Comparison of ENCODE assay signal across 8 mouse cellular contexts in the genomic region with DNA sequence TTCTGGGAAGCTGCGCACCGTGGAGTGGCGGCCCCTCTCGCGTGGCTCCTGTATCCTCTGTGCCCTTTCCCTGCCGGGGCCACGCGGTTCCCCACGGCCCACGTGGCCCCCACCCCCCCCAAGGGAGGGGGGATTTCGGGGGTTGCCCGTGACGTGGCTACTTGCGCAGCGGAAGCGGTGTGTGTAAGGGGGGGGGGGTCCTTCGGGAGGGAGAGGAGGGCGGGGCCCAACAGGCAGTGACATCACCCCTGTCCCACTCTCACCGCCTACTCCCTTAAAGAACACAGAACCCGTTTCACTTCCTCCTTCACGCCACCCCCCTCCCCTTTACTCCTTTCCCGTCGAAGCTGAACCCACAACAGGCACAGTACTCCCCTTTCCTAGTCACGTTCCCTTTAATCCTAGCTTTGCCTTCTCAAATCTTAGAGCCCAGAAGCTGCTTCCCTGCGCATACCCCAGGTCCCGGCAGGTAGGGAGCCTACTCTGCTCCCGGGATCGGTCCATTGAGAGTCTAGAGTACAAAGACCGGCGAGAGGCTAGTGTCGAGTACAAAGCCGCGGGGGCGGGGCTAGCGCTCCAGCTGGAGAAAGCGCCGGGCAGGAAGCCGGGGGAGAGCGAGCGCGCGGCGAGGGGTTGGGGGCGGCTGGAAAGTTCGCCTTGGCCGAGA. TPM values are rescaled to one million over a fixed set of nuclear protein-coding genes. Genes with fewer than 3 reads are reported as not detected.
DNase-seq lines count a peak whose midpoint lies in the region; ATAC-seq and TF ChIP-seq lines count a peak whose summit lies in the region.

No protein-coding gene starts in this region.

- peak overlapping the region; percentile 98 for H3K4me3 ChIP-seq in bone marrow, adult 2 months (replicated peaks; ENCODE audit: control insufficient read depth, low read depth, low read length)
- H3K4me3 ChIP-seq in forebrain, embryonic 11.5 days (ENCODE audit: low read depth, low read length), result peak overlapping the region; percentile 81
- peak overlapping the region; percentile 89 for H3K4me3 ChIP-seq in heart, postnatal 0 days (ENCODE audit: low read depth, low read length)
- H3K4me3 ChIP-seq in lung, adult 2 months (replicated peaks; ENCODE audit: extremely low read depth, low read depth, low read length), result peak overlapping the region; percentile 90
- peak overlapping the region; percentile 83 for H3K4me3 ChIP-seq in neural tube, embryonic 14.5 days (ENCODE audit: low read depth, low read length)

- no peak for TF ChIP-seq CTCF in bone marrow, adult 2 months (IDR thresholded peaks at IDR 0.05; ENCODE audit: control insufficient read depth, insufficient read depth, low read length)
- TF ChIP-seq CTCF in heart, postnatal 0 days (IDR thresholded peaks at IDR 0.05; ENCODE audit: low read depth), result no peak
- TF ChIP-seq CTCF in lung, adult 2 months (IDR thresholded peaks at IDR 0.05; ENCODE audit: insufficient read depth, low read length), result no peak

- H3K4me1 ChIP-seq in bone marrow, adult 2 months (ENCODE audit: control insufficient read depth, insufficient read depth, low read length), result peaks cover 5% of the 10 kb centered on the region; the same call in 1 of the 2 replicates
- H3K4me1 ChIP-seq in forebrain, embryonic 11.5 days (replicated peaks; ENCODE audit: control insufficient read depth, insufficient read depth, low read length), result peaks cover 35% of the 10 kb centered on the region
- H3K4me1 ChIP-seq in heart, postnatal 0 days (ENCODE audit: control insufficient read depth, insufficient read depth), result peaks cover 33% of the 10 kb centered on the region
- peaks cover 18% of the 10 kb centered on the region for H3K4me1 ChIP-seq in lung, adult 2 months (ENCODE audit: control insufficient read depth, insufficient read depth, low read length)
- peaks cover 38% of the 10 kb centered on the region for H3K4me1 ChIP-seq in neural tube, embryonic 14.5 days (ENCODE audit: control insufficient read depth, insufficient read depth, low read length)

- H3K36me3 ChIP-seq in forebrain, embryonic 11.5 days (ENCODE audit: control insufficient read depth, insufficient read depth, low read length), result peaks cover 26% of the 10 kb centered on the region; the same call in 1 of the 2 replicates
- peaks cover 46% of the 10 kb centered on the region for H3K36me3 ChIP-seq in heart, postnatal 0 days (replicated peaks; ENCODE audit: control insufficient read depth, insufficient read depth, low read length)
- H3K36me3 ChIP-seq in neural tube, embryonic 14.5 days (ENCODE audit: control insufficient read depth, insufficient read depth, low read length), result peaks cover 42% of the 10 kb centered on the region

- no peaks in the 10 kb centered on the region for H3K27me3 ChIP-seq in forebrain, embryonic 11.5 days (ENCODE audit: control insufficient read depth, insufficient read depth, low read length)
- H3K27me3 ChIP-seq in heart, postnatal 0 days (ENCODE audit: control insufficient read depth, insufficient read depth, low read length), result no peaks in the 10 kb centered on the region
- no peaks in the 10 kb centered on the region for H3K27me3 ChIP-seq in neural tube, embryonic 14.5 days (ENCODE audit: control insufficient read depth, insufficient read depth, low read length)

- peak; percentile 1; the same call in 1 of the 2 replicates for TF ChIP-seq POLR2A in bone marrow, adult 2 months (IDR thresholded peaks at IDR 0.05; ENCODE audit: borderline replicate concordance, control insufficient read depth, low read depth, low read length)
- TF ChIP-seq POLR2A in lung, adult 2 months (IDR thresholded peaks at IDR 0.05; ENCODE audit: borderline replicate concordance, extremely low read depth, low read depth, low read length), result peak; percentile 58; the same call in 1 of the 2 replicates

- H3K9ac ChIP-seq in forebrain, embryonic 11.5 days (ENCODE audit: low read length), result peak overlapping the region; percentile 89
- H3K9ac ChIP-seq in heart, postnatal 0 days (replicated peaks; ENCODE audit: low read depth, low read length), result peak overlapping the region; percentile 88
- peak overlapping the region; percentile 87 for H3K9ac ChIP-seq in neural tube, embryonic 14.5 days (replicated peaks; ENCODE audit: low read depth, low read length)

- H3K27ac ChIP-seq in bone marrow, adult 2 months (ENCODE audit: control insufficient read depth, insufficient read depth, low read depth, low read length, poor library complexity), result peak overlapping the region; percentile 96
- peak overlapping the region; percentile 98 for H3K27ac ChIP-seq in forebrain, embryonic 11.5 days (ENCODE audit: low read depth, low read length)
- H3K27ac ChIP-seq in heart, postnatal 0 days (ENCODE audit: low read depth), result peak overlapping the region; percentile 98
- H3K27ac ChIP-seq in neural tube, embryonic 14.5 days (ENCODE audit: low read depth, low read length), result peak overlapping the region; percentile 91

- DNase-seq in CD4-positive helper T cell, adult 2 months (ENCODE audit: low read depth, low spot score), result peak; percentile 98
- DNase-seq in forebrain, embryonic 11.5 days (ENCODE audit: low spot score), result peak; percentile 93
- DNase-seq in heart, postnatal 0 days (ENCODE audit: low spot score), result peak; percentile 93
- peak; percentile 95 to 96 for DNase-seq in kidney, postnatal 25 days
- DNase-seq in lung, adult 2 months, result no peak
- DNase-seq in testis, postnatal 14 days (ENCODE audit: low spot score), result peak; percentile 87

- no peaks in the 10 kb centered on the region for H3K9me3 ChIP-seq in forebrain, embryonic 11.5 days (ENCODE audit: control insufficient read depth, low read length)
- no peaks in the 10 kb centered on the region for H3K9me3 ChIP-seq in heart, postnatal 0 days (replicated peaks; ENCODE audit: control insufficient read depth, low read length)
- H3K9me3 ChIP-seq in neural tube, embryonic 14.5 days (ENCODE audit: control insufficient read depth, low read length), result no peaks in the 10 kb centered on the region

- ATAC-seq in forebrain, embryonic 11.5 days (replicated peaks; ENCODE audit: low FRiP score), result peak; percentile 45
- peak; percentile 57 for ATAC-seq in heart, postnatal 0 days (ENCODE audit: insufficient read depth, low read depth)
- ATAC-seq in neural tube, embryonic 14.5 days (ENCODE audit: low read depth), result peak; percentile 24; the same call in 1 of the 2 replicates

- peak overlapping the region; percentile 99 for H3K4me2 ChIP-seq in forebrain, embryonic 11.5 days (ENCODE audit: low read depth, low read length, severe bottlenecking)
- peak overlapping the region; percentile 96 for H3K4me2 ChIP-seq in heart, postnatal 0 days (ENCODE audit: low read depth, low read length)
- peak overlapping the region; percentile 99 for H3K4me2 ChIP-seq in neural tube, embryonic 14.5 days (ENCODE audit: low read depth, low read length)

- TF ChIP-seq EP300 in heart, postnatal 0 days (IDR thresholded peaks at IDR 0.05; ENCODE audit: low read depth), result peak; percentile 54; the same call in 1 of the 2 replicates

- WGBS in bone marrow, adult 2 months, result under 1% methylated on average over 46 of the region's 46 CpGs
- WGBS in forebrain, embryonic 11.5 days, result 1% methylated on average over 41 of the region's 46 CpGs
- WGBS in heart, postnatal 0 days, result under 1% methylated on average over 42 of the region's 46 CpGs
- WGBS in lung, adult 2 months, result under 1% methylated on average over 44 of the region's 46 CpGs
- under 1% methylated on average over 46 of the region's 46 CpGs for WGBS in neural tube, embryonic 14.5 days

RNA-seq across cellular contexts. Expression of gene Kdm6b, which starts 4.0 kb away (rescaled TPM):
- 13.7 and 29.2 TPM in 2 replicates for polyA plus RNA-seq in bone marrow, adult 2 months (2011; ENCODE audit: insufficient read depth, insufficient read length, low replicate concordance, missing spikeins)
- polyA plus RNA-seq in forebrain, embryonic 11.5 days (2014; fragmentation: Nextera tagmentation; extraction: Ambion mirVana), result 40.9 and 41.0 TPM in 2 replicates
- total RNA-seq in heart, postnatal 0 days (2014; rRNA removed; ENCODE audit: low replicate concordance), result 7.8 and 10.0 TPM in 2 replicates
- polyA plus RNA-seq in heart, postnatal 0 days (2015; fragmentation: Nextera tagmentation; extraction: Ambion mirVana), result 23.0 and 23.6 TPM in 2 replicates
- 19.4 and 21.0 TPM in 2 replicates for polyA plus RNA-seq in lung, adult 2 months (2012; rRNA removed)
- 36.1 and 37.5 TPM in 2 replicates for polyA plus RNA-seq in neural tube, embryonic 14.5 days (2014; fragmentation: Nextera tagmentation; extraction: Ambion mirVana)

RNA-seq across cellular contexts. Expression of gene Tmem88, which starts 11.5 kb away (rescaled TPM):
- polyA plus RNA-seq in bone marrow, adult 2 months (2011; ENCODE audit: insufficient read depth, insufficient read length, low replicate concordance, missing spikeins), result 1.6 TPM in 1 of 2 replicates, not detected in the other
- polyA plus RNA-seq in forebrain, embryonic 11.5 days (2014; fragmentation: Nextera tagmentation; extraction: Ambion mirVana), result 15.6 and 18.5 TPM in 2 replicates
- 32.4 and 33.0 TPM in 2 replicates for total RNA-seq in heart, postnatal 0 days (2014; rRNA removed; ENCODE audit: low replicate concordance)
- 59.7 and 62.5 TPM in 2 replicates for polyA plus RNA-seq in heart, postnatal 0 days (2015; fragmentation: Nextera tagmentation; extraction: Ambion mirVana)
- polyA plus RNA-seq in lung, adult 2 months (2012; rRNA removed), result 37.8 and 63.1 TPM in 2 replicates
- polyA plus RNA-seq in neural tube, embryonic 14.5 days (2014; fragmentation: Nextera tagmentation; extraction: Ambion mirVana), result 2.3 and 5.3 TPM in 2 replicates

RNA-seq across cellular contexts. Expression of gene Cyb5d1, which starts 14.1 kb away (rescaled TPM):
- 5.1 and 9.1 TPM in 2 replicates for polyA plus RNA-seq in bone marrow, adult 2 months (2011; ENCODE audit: insufficient read depth, insufficient read length, low replicate concordance, missing spikeins)
- polyA plus RNA-seq in forebrain, embryonic 11.5 days (2014; fragmentation: Nextera tagmentation; extraction: Ambion mirVana), result 43.7 and 44.4 TPM in 2 replicates
- total RNA-seq in heart, postnatal 0 days (2014; rRNA removed; ENCODE audit: low replicate concordance), result 14.2 and 17.6 TPM in 2 replicates
- 16.7 and 18.6 TPM in 2 replicates for polyA plus RNA-seq in heart, postnatal 0 days (2015; fragmentation: Nextera tagmentation; extraction: Ambion mirVana)
- polyA plus RNA-seq in lung, adult 2 months (2012; rRNA removed), result 21.9 and 24.7 TPM in 2 replicates
- 21.3 and 29.9 TPM in 2 replicates for polyA plus RNA-seq in neural tube, embryonic 14.5 days (2014; fragmentation: Nextera tagmentation; extraction: Ambion mirVana)

RNA-seq across cellular contexts. Expression of gene Naa38, which starts 14.2 kb away (rescaled TPM):
- polyA plus RNA-seq in bone marrow, adult 2 months (2011; ENCODE audit: insufficient read depth, insufficient read length, low replicate concordance, missing spikeins), result 23.1 and 43.9 TPM in 2 replicates
- polyA plus RNA-seq in forebrain, embryonic 11.5 days (2014; fragmentation: Nextera tagmentation; extraction: Ambion mirVana), result 105 and 109 TPM in 2 replicates
- 64.9 and 93.4 TPM in 2 replicates for total RNA-seq in heart, postnatal 0 days (2014; rRNA removed; ENCODE audit: low replicate concordance)
- 171 and 175 TPM in 2 replicates for polyA plus RNA-seq in heart, postnatal 0 days (2015; fragmentation: Nextera tagmentation; extraction: Ambion mirVana)
- 129 and 141 TPM in 2 replicates for polyA plus RNA-seq in lung, adult 2 months (2012; rRNA removed)
- 112 and 132 TPM in 2 replicates for polyA plus RNA-seq in neural tube, embryonic 14.5 days (2014; fragmentation: Nextera tagmentation; extraction: Ambion mirVana)

RNA-seq across cellular contexts. Expression of gene Chd3, which starts 40.3 kb away (rescaled TPM):
- polyA plus RNA-seq in bone marrow, adult 2 months (2011; ENCODE audit: insufficient read depth, insufficient read length, low replicate concordance, missing spikeins), result 49.6 and 54.5 TPM in 2 replicates
- polyA plus RNA-seq in forebrain, embryonic 11.5 days (2014; fragmentation: Nextera tagmentation; extraction: Ambion mirVana), result 53.0 and 61.4 TPM in 2 replicates
- total RNA-seq in heart, postnatal 0 days (2014; rRNA removed; ENCODE audit: low replicate concordance), result 23.6 and 23.8 TPM in 2 replicates
- polyA plus RNA-seq in heart, postnatal 0 days (2015; fragmentation: Nextera tagmentation; extraction: Ambion mirVana), result 10.3 and 12.4 TPM in 2 replicates
- 120 and 135 TPM in 2 replicates for polyA plus RNA-seq in lung, adult 2 months (2012; rRNA removed)
- polyA plus RNA-seq in neural tube, embryonic 14.5 days (2014; fragmentation: Nextera tagmentation; extraction: Ambion mirVana), result 86.0 and 89.6 TPM in 2 replicates
